Mouse (Mus musculus) heart, embryonic 14.5 days (tissue): ENCODE measurements around the gene Hs3st5. TPM values are rescaled to one million over a fixed set of nuclear protein-coding genes. Genes with fewer than 3 reads are reported as not detected.
"Not testable (repeated sequence)": the region's sequence is repeated elsewhere in the genome, so short reads cannot be mapped to it uniquely, and the experiment has no call there.

Experiments used
- ATAC-seq: fragments of 200-750 bp; cut with Nextera tagmentation; 2 replicates; pipeline ENCODE4 v1.8.0; 2017; ENCODE audit warnings: low read depth, moderate TSS enrichment; ENCODE audit not compliant: insufficient number of reproducible peaks, insufficient read depth, low FRiP score
- H3K27ac ChIP-seq, 2 experiments: fragments of 200-500 bp in 1 of 2; fragments of 300-500 bp in 1 of 2; sonication (generic) in 1 of 2; replicated peaks in 1 of 2; 2 replicates each; pipeline ENCODE4 v1.5.1; 2012 to 2014; ENCODE audit warnings: low read depth in 2 of 2, low read length in 2 of 2, control low read depth in 1 of 2, mild to moderate bottlenecking in 1 of 2, mixed read lengths in 1 of 2; ENCODE audit not compliant: control insufficient read depth in 1 of 2, insufficient read depth in 1 of 2
- H3K27me3 ChIP-seq: fragments of 300-500 bp; sonication (generic); 2 replicates; pipeline ENCODE4 v1.6.1; 2014; ENCODE audit warnings: mild to moderate bottlenecking, low read length, control low read depth; ENCODE audit not compliant: control insufficient read depth, insufficient read depth
- H3K36me3 ChIP-seq: fragments of 300-500 bp; sonication (generic); 2 replicates; pipeline ENCODE4 v1.6.1; 2014; ENCODE audit warnings: mild to moderate bottlenecking, control low read depth, low read length, mixed read lengths; ENCODE audit not compliant: control insufficient read depth, insufficient read depth
- H3K4me1 ChIP-seq, 2 experiments: fragments of 200-500 bp in 1 of 2; fragments of 300-500 bp in 1 of 2; sonication (generic) in 1 of 2; 2 replicates each; pipeline ENCODE4 v1.6.1; 2012 to 2014; ENCODE audit warnings: low read length in 2 of 2, control low read depth in 1 of 2, mixed read lengths in 1 of 2; ENCODE audit not compliant: control insufficient read depth in 2 of 2, insufficient read depth in 2 of 2
- H3K4me2 ChIP-seq: fragments of 300-500 bp; sonication (generic); 2 replicates; pipeline ENCODE4 v1.6.1; 2014; ENCODE audit warnings: mild to moderate bottlenecking, low read length
- H3K4me3 ChIP-seq, 2 experiments: fragments of 200-500 bp in 1 of 2; fragments of 300-500 bp in 1 of 2; sonication (generic) in 1 of 2; 2 replicates each; pipeline ENCODE4 v1.5.1; 2012 to 2014; ENCODE audit warnings: low read length in 2 of 2, mild to moderate bottlenecking in 2 of 2, control low read depth in 1 of 2, low read depth in 1 of 2, moderate library complexity in 1 of 2; ENCODE audit not compliant: control insufficient read depth in 1 of 2, insufficient read depth in 1 of 2
- H3K9ac ChIP-seq: fragments of 300-500 bp; sonication (generic); 2 replicates; pipeline ENCODE4 v1.6.1; 2014; ENCODE audit warnings: mild to moderate bottlenecking, low read length
- H3K9me3 ChIP-seq: fragments of 300-500 bp; sonication (generic); 2 replicates; pipeline ENCODE4 v1.6.1; 2016; ENCODE audit warnings: low read length, control low read depth; ENCODE audit not compliant: control insufficient read depth
- WGBS: fragments of 180-500 bp; shearing (Covaris S2); extraction: QIAGEN DNeasy Blood & Tissue Kit; methylation state at CpG from one replicate; pipeline ENCODE4 v1.1.7; 2014; 5-methylcytosine and 5-hydroxymethylcytosine counted together
- polyA plus RNA-seq: library from polyadenylated mRNA; unstranded; fragments of >200 nt; fragmentation: Nextera tagmentation; extraction: Ambion mirVana; gene quantifications from 2 replicates; pipeline ENCODE4 v1.2.1, GENCODE M21; 2014

Gene Hs3st5
- polyA plus RNA-seq, 1 experiment from 2014 or later, result 0.19 TPM

- no peaks in the 10 kb centered on the region for H3K9me3 ChIP-seq
- H3K27ac ChIP-seq, result no peak overlapping the region
- no peak overlapping the region for H3K4me2 ChIP-seq
- WGBS, result 84% methylated on average over 6 of the region's 6 CpGs
- no peaks in the 10 kb centered on the region for H3K27me3 ChIP-seq
- H3K36me3 ChIP-seq, result no peaks in the 10 kb centered on the region
- H3K4me3 ChIP-seq, result no peak overlapping the region
- no peak for ATAC-seq
- H3K9ac ChIP-seq, result no peak overlapping the region
- H3K4me1 ChIP-seq, result 0 out of 4 replicates have a peak, but pooled peaks cover 0 to 3% of the 10 kb centered on the region in 2 experiments
Observed at GRCm38 (mm10) chr10:36557673-36558072, 51.1 kb downstream of the Hs3st5 start.

GRCm38 (mm10) chr10:36558736-36559135 is 52.1 kb downstream of the Hs3st5 start:
- Histone ChIP-seq H3K4me3 (no peak overlapping the region), H3K36me3 (no peaks in the 10 kb centered on the region), H3K27me3 (no peaks in the 10 kb centered on the region), H3K9ac (no peak overlapping the region), H3K4me1 (0 out of 4 replicates have a peak, but pooled peaks cover 0 to 3% of the 10 kb centered on the region in 2 experiments), H3K4me2 (no peak overlapping the region), H3K27ac (no peak overlapping the region), H3K9me3 (no peaks in the 10 kb centered on the region)
- WGBS, result 88% methylated on average over 5 of the region's 5 CpGs
- no peak for ATAC-seq

- Histone ChIP-seq H3K4me1 (no peaks in the 10 kb centered on the region), H3K4me2 (no peak overlapping the region)
- whole genome bisulfite sequencing, result 52% methylated on average over 2 of the region's 2 CpGs
Observed at GRCm38 (mm10) chr10:36567258-36567657, 60.6 kb downstream of the Hs3st5 start.

GRCm38 (mm10) chr10:36572540-36572939 is 65.9 kb downstream of the Hs3st5 start:
- no peaks in the 10 kb centered on the region for H3K27me3 ChIP-seq
- H3K27ac ChIP-seq, result no peak overlapping the region
- H3K4me1 ChIP-seq, result no peaks in the 10 kb centered on the region
- H3K9ac ChIP-seq, result no peak overlapping the region
- no peaks in the 10 kb centered on the region for H3K36me3 ChIP-seq
- H3K4me2 ChIP-seq, result no peak overlapping the region
- ATAC-seq, result no peak
- no peak overlapping the region for H3K4me3 ChIP-seq
- WGBS, result 74% methylated on average over 3 of the region's 3 CpGs
- H3K9me3 ChIP-seq, result no peaks in the 10 kb centered on the region

More at GRCm38 (mm10) chr10:36567258-36567657, 60.6 kb downstream of the Hs3st5 start:
- ATAC-seq, result no peak
- H3K9ac ChIP-seq, result no peak overlapping the region
- H3K36me3 ChIP-seq, result no peaks in the 10 kb centered on the region
- H3K27me3 ChIP-seq, result no peaks in the 10 kb centered on the region
- H3K4me3 ChIP-seq, result no peak overlapping the region
- H3K27ac ChIP-seq, result no peak overlapping the region
- no peaks in the 10 kb centered on the region for H3K9me3 ChIP-seq

GRCm38 (mm10) chr10:36578375-36579145 is 71.9 kb downstream of the Hs3st5 start:
- Histone ChIP-seq H3K9me3 (no peaks in the 10 kb centered on the region), H3K4me1 (no peaks in the 10 kb centered on the region), H3K4me2 (no peak overlapping the region), H3K4me3 (no peak overlapping the region), H3K27me3 (no peaks in the 10 kb centered on the region), H3K9ac (no peak overlapping the region), H3K36me3 (no peaks in the 10 kb centered on the region), H3K27ac (no peak overlapping the region)
- 66% methylated on average over 4 of the region's 4 CpGs for WGBS
- ATAC-seq, result no peak

GRCm38 (mm10) chr10:36610400-36610799 is 103.8 kb downstream of the Hs3st5 start:
- peaks cover 3% of the 10 kb centered on the region; the same call in 1 of the 2 replicates for H3K9me3 ChIP-seq
- no peaks in the 10 kb centered on the region for H3K4me1 ChIP-seq
- no peak overlapping the region for H3K4me2 ChIP-seq
- no peak overlapping the region for H3K27ac ChIP-seq
- 47% methylated on average over 1 of the region's 1 CpGs for WGBS
- H3K36me3 ChIP-seq, result no peaks in the 10 kb centered on the region
- H3K9ac ChIP-seq, result no peak overlapping the region
- no peaks in the 10 kb centered on the region for H3K27me3 ChIP-seq
- no peak overlapping the region for H3K4me3 ChIP-seq
- ATAC-seq, result no peak

- not testable (repeated sequence) for H3K4me2 ChIP-seq, H3K9ac ChIP-seq, H3K27me3 ChIP-seq, H3K4me1 ChIP-seq, H3K9me3 ChIP-seq, ATAC-seq, H3K4me3 ChIP-seq, H3K27ac ChIP-seq, H3K36me3 ChIP-seq
- 43% methylated on average over 1 of the region's 1 CpGs for WGBS
Observed at GRCm38 (mm10) chr10:36611415-36611814, 104.8 kb downstream of the Hs3st5 start.

GRCm38 (mm10) chr10:36623037-36623436 is 116.4 kb downstream of the Hs3st5 start:
- H3K4me2 ChIP-seq, result no peak overlapping the region
- no peaks in the 10 kb centered on the region for H3K36me3 ChIP-seq
- no peak overlapping the region for H3K27ac ChIP-seq
- H3K4me3 ChIP-seq, result no peak overlapping the region
- ATAC-seq, result no peak
- no peak overlapping the region for H3K9ac ChIP-seq
- H3K27me3 ChIP-seq, result no peaks in the 10 kb centered on the region
- 92% methylated on average over 1 of the region's 1 CpGs for WGBS
- no peaks in the 10 kb centered on the region for H3K4me1 ChIP-seq
- no peaks in the 10 kb centered on the region for H3K9me3 ChIP-seq
